Comparison of ENCODE assay signal across 10 mouse cellular contexts in genomic region chr4:40781797-40782495, GRCm38 (mm10). TPM values are rescaled to one million over a fixed set of nuclear protein-coding genes. Genes with fewer than 3 reads are reported as not detected.
A peak's percentile ranks its signal among the peaks of the same experiment; 100 is the strongest.
DNase-seq lines count a peak whose midpoint lies in the region; ATAC-seq and TF ChIP-seq lines count a peak whose summit lies in the region.
"Had no signal": no experiment of that assay in that cellular context is flagged by ENCODE, and none has a peak within 500 bp of the region (broad histone marks: within the 10 kb centered on the region; RNA-seq: fewer than 3 reads in every experiment).

No protein-coding gene starts in this region.

- 8% methylated on average over 8 of the region's 8 CpGs for whole genome bisulfite sequencing in spleen, adult 2 months
- WGBS in limb, embryonic 14.5 days: 42% methylated on average over 8 of the region's 8 CpGs
- 58% methylated on average over 8 of the region's 8 CpGs for WGBS in small intestine, adult 2 months

- no peaks in the 10 kb centered on the region for H3K9me3 ChIP-seq in limb, embryonic 14.5 days (ENCODE audit: control insufficient read depth, low read length)

- TF ChIP-seq POLR2A in spleen, adult 2 months (IDR thresholded peaks at IDR 0.05; ENCODE audit: low read depth, low read length): no peak
- TF ChIP-seq POLR2A in limb, embryonic 14.5 days (IDR thresholded peaks at IDR 0.05; ENCODE audit: borderline replicate concordance, extremely low read depth, insufficient read depth, insufficient read length): no peak
- TF ChIP-seq POLR2A in small intestine, adult 2 months (IDR thresholded peaks at IDR 0.05; ENCODE audit: low read depth, low read length): no peak

- H3K9ac ChIP-seq in limb, embryonic 14.5 days (ENCODE audit: low read depth, low read length, severe bottlenecking): no peak overlapping the region

- no peaks in the 10 kb centered on the region for H3K27me3 ChIP-seq in spleen, adult 2 months (ENCODE audit: control insufficient read depth, insufficient read depth, low read length)
- no peaks in the 10 kb centered on the region for H3K27me3 ChIP-seq in limb, embryonic 14.5 days (ENCODE audit: control insufficient read depth, insufficient read depth, low read length)
- no peaks in the 10 kb centered on the region for H3K27me3 ChIP-seq in small intestine, adult 2 months (ENCODE audit: control insufficient read depth, insufficient read depth, low read length)

- ATAC-seq in limb, embryonic 14.5 days (ENCODE audit: low FRiP score, low read depth): no peak
- ATAC-seq: forebrain, embryonic 16.5 days had no signal

- no peaks in the 10 kb centered on the region for H3K36me3 ChIP-seq in spleen, adult 2 months (ENCODE audit: control insufficient read depth, insufficient read depth, low read length)
- no peaks in the 10 kb centered on the region for H3K36me3 ChIP-seq in limb, embryonic 14.5 days (ENCODE audit: control insufficient read depth, insufficient read depth, low read length)
- no peaks in the 10 kb centered on the region for H3K36me3 ChIP-seq in small intestine, adult 2 months (ENCODE audit: control insufficient read depth, insufficient read depth, low read length)

- H3K27ac ChIP-seq in spleen, adult 2 months (ENCODE audit: insufficient read depth, low read length): peak overlapping the region; percentile 90
- no peak overlapping the region for H3K27ac ChIP-seq in limb, embryonic 14.5 days (replicated peaks; ENCODE audit: low read depth, low read length)
- H3K27ac ChIP-seq in small intestine, adult 2 months (ENCODE audit: insufficient read depth, low read depth, low read length): peak overlapping the region; percentile 31

- peak in 1 of 2 experiments; percentile 79 for DNase-seq in spleen, adult 2 months (ENCODE audit: low read depth in 1 of 2, low spot score in 2 of 2)
- no peak for DNase-seq in spleen, postnatal 4 days (ENCODE audit: low spot score in 2 of 2)
- DNase-seq in NIH3T3 (ENCODE audit: low read depth): peak; percentile 61
- DNase-seq in limb, embryonic 14.5 days (ENCODE audit: low spot score): peak; percentile 62
- no peak for DNase-seq in frontal cortex, postnatal 25 days (ENCODE audit: low spot score in 2 of 2)
- no peak for DNase-seq in layer of hippocampus, adult 9-11 months
- DNase-seq: right cerebral cortex, postnatal 14 days had no signal

- H3K4me1 ChIP-seq in spleen, adult 2 months (ENCODE audit: control insufficient read depth, insufficient read depth, insufficient read length): peaks cover 18% of the 10 kb centered on the region; the same call in 1 of the 2 replicates
- peaks cover 6% of the 10 kb centered on the region; the same call in 1 of the 2 replicates for H3K4me1 ChIP-seq in limb, embryonic 14.5 days (ENCODE audit: control insufficient read depth, insufficient read depth, low read length)
- H3K4me1 ChIP-seq in small intestine, adult 2 months (ENCODE audit: control insufficient read depth, insufficient read depth, insufficient read length, low read length): peaks cover 10% of the 10 kb centered on the region

- H3K4me2 ChIP-seq in limb, embryonic 14.5 days (replicated peaks; ENCODE audit: low read depth, low read length, severe bottlenecking): no peak overlapping the region
- H3K4me2 ChIP-seq: midbrain, embryonic 11.5 days had no signal

- no peak overlapping the region for H3K4me3 ChIP-seq in spleen, adult 2 months (ENCODE audit: extremely low read depth, insufficient read depth, insufficient read length)
- no peak overlapping the region for H3K4me3 ChIP-seq in limb, embryonic 14.5 days (replicated peaks; ENCODE audit: low read length)
- no peak overlapping the region for H3K4me3 ChIP-seq in small intestine, adult 2 months (ENCODE audit: low read depth, low read length)

- no peak for TF ChIP-seq CTCF in spleen, adult 2 months (IDR thresholded peaks at IDR 0.05; ENCODE audit: extremely low read depth, insufficient read depth, insufficient read length, insufficient replicate concordance)
- TF ChIP-seq CTCF in small intestine, adult 2 months (IDR thresholded peaks at IDR 0.05; ENCODE audit: extremely low read depth, insufficient read length, insufficient replicate concordance, low read depth, low read length): no peak

RNA-seq across cellular contexts. Expression of gene Smu1, which starts 24.2 kb away (rescaled TPM):
- polyA plus RNA-seq in spleen, adult 2 months (2012; rRNA removed): 9.2 and 11.8 TPM in 2 replicates
- 67.4 and 73.4 TPM in 2 replicates for polyA plus RNA-seq in limb, embryonic 14.5 days (2012; rRNA removed)
- polyA plus RNA-seq in limb, embryonic 14.5 days (2014; fragmentation: Nextera tagmentation; extraction: Ambion mirVana): 140 and 143 TPM in 2 replicates
- polyA plus RNA-seq in small intestine, adult 2 months (2012; rRNA removed): 5.6 and 9.6 TPM in 2 replicates

RNA-seq across cellular contexts. Expression of gene Dnaja1, which starts 60.0 kb away (rescaled TPM):
- 2.3 and 4.1 TPM in 2 replicates for polyA plus RNA-seq in spleen, adult 2 months (2012; rRNA removed)
- polyA plus RNA-seq in limb, embryonic 14.5 days (2012; rRNA removed): 47.3 and 96.6 TPM in 2 replicates
- 343 and 345 TPM in 2 replicates for polyA plus RNA-seq in limb, embryonic 14.5 days (2014; fragmentation: Nextera tagmentation; extraction: Ambion mirVana)
- 0.66 and 1.6 TPM in 2 replicates for polyA plus RNA-seq in small intestine, adult 2 months (2012; rRNA removed)

Comparison
In these comparisons a context has a peak if more than half of its experiments do, and no peak if none do; other contexts are left out.
1. DNase-seq: peak in NIH3T3 (single experiment) and limb, embryonic 14.5 days (single experiment); none in spleen, postnatal 4 days (0 of 2), frontal cortex, postnatal 25 days (0 of 2) and layer of hippocampus, adult 9-11 months (single experiment).